Mouse (Mus musculus) hindbrain, postnatal 0 days (tissue): ENCODE measurements around the gene Rdh13. TPM values are rescaled to one million over a fixed set of nuclear protein-coding genes. Genes with fewer than 3 reads are reported as not detected.

ENCODE experiments used
- ATAC-seq: fragments of 200-750 bp; cut with Nextera tagmentation; 2 replicates; pipeline ENCODE4 v1.8.0; 2017; ENCODE audit warnings: mild to moderate bottlenecking, moderate TSS enrichment, moderate library complexity
- DNase-seq: peaks from one replicate; pipeline ENCODE4 v3.0.0-alpha.2; 2015; ENCODE audit warnings: low spot score
- H3K27ac ChIP-seq: fragments of 300-500 bp; sonication (generic); 2 replicates; pipeline ENCODE4 v1.5.1; 2014; ENCODE audit warnings: mild to moderate bottlenecking
- H3K27me3 ChIP-seq: fragments of 300-500 bp; sonication (generic); 2 replicates; pipeline ENCODE4 v1.6.1; 2014; ENCODE audit warnings: low read length, mixed read lengths; ENCODE audit not compliant: insufficient read depth
- H3K36me3 ChIP-seq: fragments of 300-500 bp; sonication (generic); 2 replicates; pipeline ENCODE4 v1.6.1; 2014; ENCODE audit warnings: low read length, mixed read lengths; ENCODE audit not compliant: insufficient read depth
- H3K4me1 ChIP-seq: fragments of 300-500 bp; sonication (generic); 2 replicates; pipeline ENCODE4 v1.6.1; 2014; ENCODE audit warnings: antibody characterized with exemption, low read length, mixed read lengths; ENCODE audit not compliant: insufficient read depth
- H3K4me2 ChIP-seq: fragments of 300-500 bp; sonication (generic); 2 replicates; pipeline ENCODE4 v1.6.1; 2014; ENCODE audit warnings: low read depth, mild to moderate bottlenecking, low read length, moderate library complexity, mixed read lengths
- H3K4me3 ChIP-seq: fragments of 300-500 bp; sonication (generic); 2 replicates; pipeline ENCODE4 v1.5.1; 2014; ENCODE audit warnings: low read length
- H3K9ac ChIP-seq: fragments of 300-500 bp; sonication (generic); replicated peaks from 2 replicates; pipeline ENCODE4 v1.6.1; 2014; ENCODE audit warnings: mild to moderate bottlenecking, low read length, moderate library complexity, mixed read lengths
- H3K9me3 ChIP-seq: fragments of 300-500 bp; sonication (generic); 2 replicates; pipeline ENCODE4 v1.6.1; 2016; ENCODE audit warnings: low read length, mixed read lengths
- CTCF ChIP-seq: IDR thresholded peaks from 2 replicates; pipeline ENCODE4 v1.5.1; 2016; ENCODE audit warnings: antibody characterized with exemption, control low read depth, low read depth
- WGBS: fragments of 180-500 bp; shearing (Covaris S2); extraction: QIAGEN DNeasy Blood & Tissue Kit; methylation state at CpG from one replicate; pipeline ENCODE4 v1.1.7; 2014; 5-methylcytosine and 5-hydroxymethylcytosine counted together
- polyA plus RNA-seq: library from polyadenylated mRNA; unstranded; fragments of >200 nt; fragmentation: Nextera tagmentation; extraction: Ambion mirVana; gene quantifications from 2 replicates; pipeline ENCODE4 v1.2.1, GENCODE M21; 2015
- total RNA-seq: library from RNA; depleted of rRNA; stranded (reverse); fragments of >200 nt; gene quantifications from 2 replicates; pipeline ENCODE4 v1.2.3, GENCODE M21; 2014

Gene Rdh13
- total and polyA plus RNA-seq, 2 experiments from 2014 or later = 39.4 to 103 TPM

GRCm38 (mm10) chr7:4464194-4464824 lies 18.9 kb upstream of the Rdh13 start:
- no peak for TF ChIP-seq CTCF
- Histone ChIP-seq H3K27me3 (no peaks in the 10 kb centered on the region), H3K36me3 (no peaks in the 10 kb centered on the region), H3K9ac (no peak overlapping the region), H3K4me1 (no peaks in the 10 kb centered on the region), H3K4me3 (no peak overlapping the region), H3K4me2 (no peak overlapping the region), H3K27ac (no peak overlapping the region), H3K9me3 (no peaks in the 10 kb centered on the region)
- WGBS = 17% methylated on average over 12 of the region's 12 CpGs
- DNase-seq (no peak), ATAC-seq (no peak)

DNA sequence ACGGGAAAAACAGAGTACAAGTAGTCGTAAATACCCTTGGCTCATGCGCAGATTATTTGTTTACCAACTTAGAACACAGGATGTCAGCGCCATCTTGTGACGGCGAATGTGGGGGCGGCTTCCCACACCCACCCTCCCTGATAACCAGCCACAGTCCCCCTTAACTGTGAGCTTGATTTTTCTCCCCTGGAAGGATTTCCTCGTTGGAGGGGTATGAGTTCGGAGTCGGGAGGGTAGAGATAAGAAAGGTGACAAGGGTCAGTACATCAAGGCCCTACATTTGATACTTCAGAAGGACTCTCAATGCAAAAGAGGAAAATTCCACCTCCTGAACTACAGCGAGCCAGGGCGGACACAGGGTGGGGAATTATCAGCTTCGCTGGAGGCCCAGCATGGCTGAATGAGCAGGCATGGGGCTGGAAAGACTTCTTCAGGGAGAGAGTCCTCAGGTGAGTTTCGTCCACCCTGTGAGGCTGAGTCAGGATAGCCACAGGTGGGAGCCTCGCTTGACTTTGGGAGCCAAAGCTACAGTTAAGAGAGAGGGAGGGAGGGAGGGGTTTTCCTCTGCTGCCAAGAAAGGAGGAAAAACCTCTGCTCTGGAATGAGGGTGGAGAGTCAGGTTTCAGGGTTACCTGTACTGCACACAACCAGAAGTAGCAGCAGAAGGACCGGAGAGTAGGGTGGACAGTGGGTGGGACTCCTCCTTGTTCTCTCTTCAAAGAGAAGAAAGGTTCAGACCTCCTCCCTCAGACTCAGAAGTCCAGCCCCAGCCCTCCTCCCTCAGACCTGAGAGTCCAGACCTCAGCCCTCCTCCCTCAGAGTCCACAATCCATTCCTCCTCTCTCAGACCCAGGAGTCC lies 15.4 kb upstream of the Rdh13 start, which contains the start of gene Eps8l1:
TSS of gene Eps8l1 (plus strand) at position 99 of the 859 bp plus-strand sequence.
- H3K9ac ChIP-seq = no peak within 1 kb of the TSS
- WGBS = 58% methylated on average over 13 of the region's 16 CpGs
- peak; percentile 56 for ATAC-seq

DNA sequence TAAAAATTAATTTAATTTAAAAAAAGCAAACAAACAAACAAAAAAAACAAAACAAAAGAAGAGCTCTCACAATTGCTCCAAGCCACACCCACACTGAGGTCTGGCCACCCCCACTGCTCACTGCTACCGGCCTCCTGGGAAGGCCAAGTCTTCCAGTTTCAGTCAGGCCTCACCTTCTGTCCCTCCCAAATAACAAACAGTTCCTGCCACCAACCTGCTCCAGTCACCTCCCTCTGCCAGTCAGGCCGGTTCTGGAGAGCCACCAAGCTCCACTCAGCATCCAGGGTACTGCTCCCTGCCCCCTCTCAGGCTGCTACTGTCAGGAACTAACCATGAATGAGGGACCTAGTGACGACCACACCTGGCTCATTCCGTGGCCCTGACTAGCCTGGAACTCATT lies 7.2 kb upstream of the Rdh13 start:
- Histone ChIP-seq H3K27me3 (no peaks in the 10 kb centered on the region), H3K4me1 (no peaks in the 10 kb centered on the region), H3K9ac (no peak overlapping the region), H3K27ac (no peak overlapping the region), H3K9me3 (no peaks in the 10 kb centered on the region), H3K4me2 (no peak overlapping the region), H3K4me3 (no peak overlapping the region), H3K36me3 (no peaks in the 10 kb centered on the region)
- ATAC-seq (no peak), DNase-seq (no peak)
- no peak for TF ChIP-seq CTCF
- 15% methylated on average over 4 of the region's 4 CpGs for WGBS

More for the DNA sequence above, 15.4 kb upstream of the Rdh13 start, which contains the start of gene Eps8l1:
- no peaks in the 10 kb centered on the region for H3K9me3 ChIP-seq
- no peak for TF ChIP-seq CTCF
- H3K36me3 ChIP-seq = no peaks in the 10 kb centered on the region
- H3K27me3 ChIP-seq = no peaks in the 10 kb centered on the region
- no peak for DNase-seq
- no peaks in the 10 kb centered on the region for H3K4me1 ChIP-seq
- H3K4me2 ChIP-seq = peak within 1 kb of the TSS; percentile 49
- H3K4me3 ChIP-seq = peak within 1 kb of the TSS; percentile 22; the same call in 1 of the 2 replicates
- peak within 1 kb of the TSS; percentile 54; the same call in 1 of the 2 replicates for H3K27ac ChIP-seq

DNA sequence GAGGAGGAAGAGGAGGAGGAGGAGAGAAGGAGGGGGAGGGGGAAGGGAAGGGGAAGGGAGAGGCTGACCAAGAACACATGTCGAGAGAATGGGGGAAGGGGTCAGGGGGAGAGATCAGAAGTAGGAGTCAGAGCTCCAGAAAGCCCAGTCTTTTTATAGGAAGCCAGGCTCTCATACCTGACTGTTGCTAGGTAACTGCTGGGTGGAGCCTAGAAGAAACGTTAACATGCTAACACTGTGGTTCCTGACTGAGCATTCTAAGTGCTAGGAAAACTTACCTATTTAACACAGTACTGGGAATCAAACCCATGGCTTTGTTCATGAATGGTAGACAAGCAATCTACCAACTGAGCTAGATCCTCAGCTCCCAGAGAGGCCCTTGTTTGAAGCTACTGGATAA lies 3.8 kb upstream of the Rdh13 start:
- Histone ChIP-seq H3K27ac (no peak overlapping the region), H3K36me3 (no peaks in the 10 kb centered on the region), H3K9me3 (no peaks in the 10 kb centered on the region), H3K4me3 (no peak overlapping the region), H3K4me2 (no peak overlapping the region), H3K9ac (no peak overlapping the region), H3K4me1 (0 out of 2 replicates have a peak, but pooled peaks cover 3% of the 10 kb centered on the region), H3K27me3 (no peaks in the 10 kb centered on the region)
- WGBS = 13% methylated on average over 2 of the region's 2 CpGs
- no peak for ATAC-seq
- no peak for TF ChIP-seq CTCF
- DNase-seq = no peak

DNA sequence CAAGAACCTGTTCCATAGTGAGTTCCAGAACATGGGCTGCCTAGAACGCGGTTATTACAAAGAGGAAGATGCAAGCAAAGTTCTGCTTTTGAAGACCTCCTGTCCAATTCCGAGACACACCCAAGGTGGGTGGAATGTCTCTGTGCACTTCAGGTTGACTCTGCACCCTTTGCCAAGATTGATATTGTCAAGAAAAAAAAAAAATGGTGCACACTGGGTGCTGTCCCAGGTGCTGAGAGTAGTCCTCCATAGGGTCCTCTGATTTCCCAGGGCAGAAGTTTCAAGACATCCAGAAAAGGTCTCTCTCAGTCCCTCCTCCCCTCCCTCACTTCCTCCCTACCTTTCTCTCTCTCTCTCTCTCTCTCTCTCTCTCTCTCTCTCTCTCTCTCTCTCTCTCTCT lies 3.0 kb upstream of the Rdh13 start:
- WGBS = 89% methylated on average over 3 of the region's 3 CpGs
- 0 out of 2 replicates have a peak, but pooled peaks cover 3% of the 10 kb centered on the region for H3K4me1 ChIP-seq

DNA sequence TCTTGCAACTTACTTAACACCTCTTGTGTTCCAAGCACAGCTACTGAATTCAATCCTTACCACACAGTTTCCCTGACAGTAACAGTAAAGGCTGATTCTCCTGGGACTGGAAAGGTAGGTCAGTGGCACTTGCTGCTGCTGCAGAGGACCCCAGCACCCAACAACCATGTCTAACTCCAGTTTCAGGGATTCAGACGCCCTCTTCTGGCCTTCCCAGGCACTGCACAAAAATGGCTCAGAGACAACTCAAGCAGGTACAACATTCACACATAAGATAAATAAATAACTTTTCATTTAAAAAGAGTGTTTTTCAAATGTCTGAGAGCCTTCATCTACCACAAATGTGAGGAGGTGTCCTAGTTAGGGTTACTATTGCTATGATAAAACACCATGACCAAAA lies 1.7 kb upstream of the Rdh13 start:
- 0% methylated on average over 1 of the region's 1 CpGs for WGBS
- DNase-seq = no peak
- no peak for ATAC-seq
- no peak overlapping the region for H3K4me3 ChIP-seq
- no peak overlapping the region for H3K4me2 ChIP-seq
- no peak; the same call in 1 of the 2 replicates for TF ChIP-seq CTCF
- H3K27ac ChIP-seq = no peak overlapping the region
- H3K9me3 ChIP-seq = no peaks in the 10 kb centered on the region
- peaks cover 9% of the 10 kb centered on the region for H3K36me3 ChIP-seq
- no peaks in the 10 kb centered on the region for H3K27me3 ChIP-seq
- no peak overlapping the region for H3K9ac ChIP-seq
- 0 out of 2 replicates have a peak, but pooled peaks cover 3% of the 10 kb centered on the region for H3K4me1 ChIP-seq

More for the DNA sequence above, 3.0 kb upstream of the Rdh13 start:
- Histone ChIP-seq H3K9ac (no peak overlapping the region), H3K4me3 (no peak overlapping the region), H3K27ac (no peak overlapping the region), H3K9me3 (no peaks in the 10 kb centered on the region), H3K4me2 (no peak overlapping the region), H3K36me3 (no peaks in the 10 kb centered on the region; the same call in 1 of the 2 replicates), H3K27me3 (no peaks in the 10 kb centered on the region)
- no peak for TF ChIP-seq CTCF
- DNase-seq = no peak
- ATAC-seq = no peak
